Mouse (Mus musculus) midbrain, embryonic 14.5 days (tissue): ENCODE data around the gene Dnal1. TPM values are rescaled to one million over a fixed set of nuclear protein-coding genes. Genes with fewer than 3 reads are reported as not detected.
A peak's percentile ranks its signal among the peaks of the same experiment; 100 is the strongest.

ENCODE experiments used
- ATAC-seq: fragments of 200-750 bp; cut with Nextera tagmentation; 2 replicates; pipeline ENCODE4 v1.8.0; 2017; ENCODE audit warnings: moderate number of reproducible peaks, moderate library complexity; ENCODE audit not compliant: low FRiP score, low TSS enrichment
- DNase-seq: peaks from one replicate; pipeline ENCODE4 v3.0.0-alpha.2; 2015
- H3K27ac ChIP-seq: fragments of 300-500 bp; sonication (generic); replicated peaks from 2 replicates; pipeline ENCODE4 v1.5.1; 2014; ENCODE audit warnings: mild to moderate bottlenecking, low read depth, low read length, moderate library complexity
- H3K27me3 ChIP-seq: fragments of 300-500 bp; sonication (generic); 2 replicates; pipeline ENCODE4 v1.6.1; 2014; ENCODE audit warnings: low read length, control low read depth, mixed read lengths; ENCODE audit not compliant: control insufficient read depth, insufficient read depth
- H3K36me3 ChIP-seq: fragments of 300-500 bp; sonication (generic); 2 replicates; pipeline ENCODE4 v1.6.1; 2014; ENCODE audit warnings: low read length, control low read depth; ENCODE audit not compliant: control insufficient read depth, insufficient read depth
- H3K4me1 ChIP-seq: fragments of 300-500 bp; sonication (generic); 2 replicates; pipeline ENCODE4 v1.6.1; 2014; ENCODE audit warnings: mild to moderate bottlenecking, antibody characterized with exemption, low read length, control low read depth; ENCODE audit not compliant: control insufficient read depth, insufficient read depth
- H3K4me2 ChIP-seq: fragments of 300-500 bp; sonication (generic); 2 replicates; pipeline ENCODE4 v1.6.1; 2014; ENCODE audit warnings: mild to moderate bottlenecking, low read length, moderate library complexity
- H3K4me3 ChIP-seq: fragments of 300-500 bp; sonication (generic); replicated peaks from 2 replicates; pipeline ENCODE4 v1.5.1; 2014; ENCODE audit warnings: low read depth, low read length
- H3K9ac ChIP-seq: fragments of 300-500 bp; sonication (generic); replicated peaks from 2 replicates; pipeline ENCODE4 v1.6.1; 2014; ENCODE audit warnings: mild to moderate bottlenecking, low read length, moderate library complexity
- H3K9me3 ChIP-seq: fragments of 300-500 bp; sonication (generic); 2 replicates; pipeline ENCODE4 v1.6.1; 2016; ENCODE audit warnings: low read length, control low read depth, mixed read lengths; ENCODE audit not compliant: control insufficient read depth
- WGBS: fragments of 180-500 bp; shearing (Covaris S2); extraction: QIAGEN DNeasy Blood & Tissue Kit; methylation state at CpG from one replicate; pipeline ENCODE4 v1.1.7; 2014; 5-methylcytosine and 5-hydroxymethylcytosine counted together
- polyA plus RNA-seq: library from polyadenylated mRNA; unstranded; fragments of >200 nt; fragmentation: Nextera tagmentation; extraction: Ambion mirVana; gene quantifications from 2 replicates; pipeline ENCODE4 v1.2.1, GENCODE M21; 2014

Dnal1 gene
- polyA plus RNA-seq, 1 experiment from 2014 or later: 7.8 TPM

DNA sequence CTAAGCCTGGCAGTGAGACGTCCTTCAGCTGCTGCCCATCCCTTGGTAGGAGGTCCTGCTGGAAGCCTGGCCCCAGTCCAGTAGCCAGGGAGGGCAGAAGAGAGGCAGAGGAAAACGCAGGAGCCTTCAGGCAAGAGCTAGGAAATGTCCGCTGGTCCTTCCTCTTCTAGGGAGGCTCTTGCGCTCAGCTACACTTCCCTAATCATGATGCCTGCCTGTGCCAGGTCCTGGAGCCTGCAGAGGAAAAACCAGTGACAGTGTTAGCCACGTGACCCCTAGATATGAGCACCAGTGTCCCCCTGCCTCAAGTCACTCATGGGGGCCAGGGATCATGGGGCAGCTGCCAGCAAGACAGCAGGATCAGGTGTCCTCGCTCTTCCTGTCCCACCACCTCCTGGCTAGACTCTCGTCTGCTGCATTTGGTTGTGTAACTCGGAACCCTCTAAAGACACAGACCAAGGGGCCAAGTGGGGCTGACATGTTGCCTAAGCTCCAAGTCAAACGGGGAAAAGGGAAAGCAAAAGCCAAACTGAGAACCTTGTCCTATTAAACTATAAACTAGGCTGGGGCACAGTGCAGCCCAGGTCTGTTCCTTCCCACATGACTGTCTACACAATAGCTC lies 60.1 kb downstream of the Dnal1 start:
- Histone ChIP-seq H3K27me3 (no peaks in the 10 kb centered on the region), H3K36me3 (peaks cover 24% of the 10 kb centered on the region), H3K4me3 (no peak overlapping the region), H3K9ac (no peak overlapping the region), H3K4me2 (no peak overlapping the region), H3K27ac (no peak overlapping the region), H3K4me1 (peaks cover 21% of the 10 kb centered on the region), H3K9me3 (no peaks in the 10 kb centered on the region)
- WGBS: 88% methylated on average over 9 of the region's 9 CpGs
- DNase-seq (no peak), ATAC-seq (no peak)

GRCm38 (mm10) chr12:84174871-84175270 lies 60.7 kb downstream of the Dnal1 start:
- H3K4me2 ChIP-seq: no peak overlapping the region
- H3K36me3 ChIP-seq: peaks cover 24% of the 10 kb centered on the region
- H3K4me1 ChIP-seq: peaks cover 21% of the 10 kb centered on the region
- ATAC-seq (no peak), DNase-seq (no peak)
- no peaks in the 10 kb centered on the region for H3K27me3 ChIP-seq
- WGBS: 85% methylated on average over 6 of the region's 6 CpGs
- no peak overlapping the region for H3K4me3 ChIP-seq
- no peak overlapping the region for H3K9ac ChIP-seq
- no peaks in the 10 kb centered on the region for H3K9me3 ChIP-seq
- H3K27ac ChIP-seq: no peak overlapping the region

DNA sequence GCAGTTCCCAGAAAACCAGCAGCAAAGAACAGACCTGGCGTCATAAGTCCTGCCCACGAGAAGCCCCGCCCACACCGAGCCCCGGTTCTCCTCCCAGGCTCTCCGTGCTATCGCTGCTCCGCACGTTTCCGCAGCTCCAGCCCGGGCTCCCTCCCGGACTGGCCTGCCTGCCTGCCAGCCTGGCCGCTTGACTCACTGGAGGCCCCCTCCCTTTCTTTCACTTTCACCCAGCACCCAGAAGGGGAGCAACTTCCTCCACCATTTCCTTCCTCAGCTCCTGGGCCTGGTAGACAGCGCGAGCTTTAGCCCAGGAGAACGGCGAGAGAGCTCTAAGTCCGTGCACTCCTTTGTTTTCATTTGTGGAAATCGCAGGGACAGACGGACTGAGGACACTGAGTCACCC lies 61.5 kb downstream of the Dnal1 start:
- Histone ChIP-seq H3K27me3 (no peaks in the 10 kb centered on the region), H3K9me3 (no peaks in the 10 kb centered on the region), H3K9ac (peak overlapping the region; percentile 47), H3K27ac (peak overlapping the region; percentile 86), H3K4me1 (peaks cover 29% of the 10 kb centered on the region), H3K4me3 (peak overlapping the region; percentile 28), H3K4me2 (peak overlapping the region; percentile 54), H3K36me3 (peaks cover 24% of the 10 kb centered on the region)
- WGBS: 1% methylated on average over 20 of the region's 20 CpGs
- peak; percentile 87 for DNase-seq
- ATAC-seq: peak; percentile 83

DNA sequence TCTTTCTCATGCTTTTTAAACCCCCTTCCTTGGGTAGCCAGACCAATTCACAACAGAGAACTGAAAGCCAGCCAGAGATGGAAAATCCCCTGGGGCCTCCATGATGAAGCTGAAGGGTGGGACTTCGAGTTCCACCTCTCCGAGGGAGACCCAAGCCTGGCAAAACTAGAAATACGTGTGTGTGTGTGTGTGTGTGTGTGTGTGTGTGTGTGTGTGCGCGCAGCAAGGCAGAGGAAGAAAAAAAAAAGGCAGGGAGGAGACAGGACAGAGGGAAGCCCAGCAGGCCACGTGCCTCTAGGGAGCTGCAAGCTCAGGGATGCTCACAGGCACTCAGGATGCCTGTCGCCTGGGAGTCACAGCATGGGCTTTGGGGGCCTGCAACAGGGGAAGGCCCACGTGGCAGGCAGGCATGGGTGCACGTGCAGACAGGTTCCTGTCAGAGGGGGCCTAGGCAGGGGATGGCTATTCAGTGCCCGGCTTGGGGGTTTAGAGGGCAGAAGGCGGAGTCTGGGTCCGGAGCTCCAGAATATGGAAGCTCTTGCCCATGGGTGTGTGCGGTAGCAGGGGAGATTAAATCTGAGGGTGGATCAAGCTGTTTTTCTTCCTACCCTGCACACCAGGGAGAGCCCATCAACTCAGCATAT lies 62.1 kb downstream of the Dnal1 start:
- Histone ChIP-seq H3K4me1 (peaks cover 34% of the 10 kb centered on the region), H3K27ac (peak overlapping the region; percentile 86), H3K9ac (peak overlapping the region; percentile 47), H3K4me3 (peak overlapping the region; percentile 28), H3K9me3 (no peaks in the 10 kb centered on the region), H3K27me3 (no peaks in the 10 kb centered on the region), H3K4me2 (peak overlapping the region; percentile 54), H3K36me3 (peaks cover 23% of the 10 kb centered on the region)
- peak; percentile 29; the same call in 1 of the 2 replicates for ATAC-seq
- DNase-seq: peak; percentile 71
- 4% methylated on average over 13 of the region's 13 CpGs for WGBS

GRCm38 (mm10) chr12:84176886-84177765 lies 63.0 kb downstream of the Dnal1 start:
- ATAC-seq: no peak
- Histone ChIP-seq H3K9me3 (no peaks in the 10 kb centered on the region), H3K9ac (no peak overlapping the region)

DNA sequence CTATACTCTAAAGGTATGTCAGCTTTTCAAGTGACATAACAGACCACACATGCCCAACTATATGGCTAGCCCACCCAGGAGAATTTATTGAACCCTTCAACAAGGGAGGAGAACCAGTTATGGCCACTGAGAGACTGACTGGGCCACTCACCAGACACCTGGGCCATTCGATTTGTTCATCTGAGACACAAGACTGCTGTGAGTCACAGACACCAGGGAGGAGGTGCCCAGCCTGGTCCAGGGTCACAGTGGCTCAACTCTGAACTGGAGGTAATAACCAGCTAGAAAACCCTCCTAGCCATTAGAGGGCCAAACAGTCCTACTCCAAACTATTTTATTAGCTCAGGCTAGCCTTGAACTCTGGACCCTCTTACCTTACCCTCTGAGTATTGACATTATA lies 63.9 kb downstream of the Dnal1 start:
- Histone ChIP-seq H3K27ac (no peak overlapping the region), H3K4me3 (no peak overlapping the region), H3K27me3 (no peaks in the 10 kb centered on the region), H3K9ac (no peak overlapping the region), H3K4me2 (no peak overlapping the region), H3K36me3 (peaks cover 8% of the 10 kb centered on the region), H3K9me3 (no peaks in the 10 kb centered on the region), H3K4me1 (peaks cover 35% of the 10 kb centered on the region)
- DNase-seq (no peak), ATAC-seq (no peak)
- 76% methylated on average over 1 of the region's 1 CpGs for WGBS

More at GRCm38 (mm10) chr12:84176886-84177765, 63.0 kb downstream of the Dnal1 start:
- peaks cover 15% of the 10 kb centered on the region for H3K36me3 ChIP-seq
- peaks cover 35% of the 10 kb centered on the region for H3K4me1 ChIP-seq
- H3K27me3 ChIP-seq: no peaks in the 10 kb centered on the region
- WGBS: 45% methylated on average over 6 of the region's 6 CpGs
- peak overlapping the region; percentile 54; the same call in 1 of the 2 replicates for H3K4me2 ChIP-seq
- H3K27ac ChIP-seq: peak overlapping the region; percentile 86
- no peak overlapping the region for H3K4me3 ChIP-seq
- DNase-seq: no peak

GRCm38 (mm10) chr12:84178652-84179445 lies 64.7 kb downstream of the Dnal1 start:
- 67% methylated on average over 10 of the region's 10 CpGs for WGBS
- H3K4me1 ChIP-seq: peaks cover 35% of the 10 kb centered on the region
- H3K9me3 ChIP-seq: no peaks in the 10 kb centered on the region
- DNase-seq (no peak), ATAC-seq (no peak)
- no peaks in the 10 kb centered on the region for H3K27me3 ChIP-seq
- no peak overlapping the region for H3K27ac ChIP-seq
- H3K4me3 ChIP-seq: no peak overlapping the region
- peaks cover under 1% of the 10 kb centered on the region for H3K36me3 ChIP-seq
- H3K9ac ChIP-seq: no peak overlapping the region
- no peak overlapping the region for H3K4me2 ChIP-seq

DNA sequence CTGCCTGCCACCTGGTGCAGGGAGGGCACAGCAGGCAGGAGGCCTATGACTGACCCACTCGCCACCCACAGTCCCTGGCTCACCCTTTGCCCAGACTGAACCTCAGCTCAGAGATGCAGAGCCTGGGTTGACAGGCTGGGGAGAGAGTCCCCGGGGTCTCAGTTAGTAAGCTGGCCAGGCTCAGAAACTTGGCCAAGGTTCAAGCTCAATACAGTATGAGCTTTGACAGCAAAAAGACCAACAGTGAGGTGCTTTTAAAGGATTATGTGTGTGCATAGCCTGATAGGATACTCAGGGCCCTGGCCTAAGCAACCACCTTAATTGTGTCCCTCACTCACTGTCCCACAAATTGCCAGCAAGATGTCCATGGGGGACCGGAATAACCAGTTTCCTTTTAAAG lies 65.9 kb downstream of the Dnal1 start:
- no peak for ATAC-seq
- 64% methylated on average over 3 of the region's 3 CpGs for WGBS
- peak; percentile 49 for DNase-seq
- Histone ChIP-seq H3K36me3 (no peaks in the 10 kb centered on the region), H3K9me3 (no peaks in the 10 kb centered on the region), H3K9ac (no peak overlapping the region; the same call in 1 of the 2 replicates), H3K4me3 (no peak overlapping the region), H3K4me2 (0 out of 2 replicates have a peak overlapping the region, but pooled peaks have one; percentile 2), H3K27ac (0 out of 2 replicates have a peak overlapping the region, but pooled peaks have one; percentile 58), H3K27me3 (no peaks in the 10 kb centered on the region), H3K4me1 (peaks cover 35% of the 10 kb centered on the region)
